In the genomic region with DNA sequence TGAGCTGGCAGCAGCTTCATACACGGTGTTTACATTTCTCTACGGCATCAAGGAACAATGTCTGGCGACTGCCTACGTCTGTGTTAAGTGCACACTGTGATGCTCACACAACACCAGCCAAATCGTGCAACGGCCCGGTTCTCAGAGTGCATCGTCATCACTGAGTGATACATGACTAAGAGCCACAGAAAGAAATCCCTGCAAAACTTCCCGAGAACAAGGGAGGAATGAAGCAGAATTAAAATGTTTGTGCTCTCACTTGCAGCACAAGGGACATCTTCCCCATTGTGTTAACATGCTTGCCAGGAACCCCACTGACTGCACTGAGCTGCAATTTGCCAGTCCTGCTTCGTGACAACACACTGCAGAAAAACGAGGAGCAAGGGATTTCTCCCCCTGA, we compare ENCODE assay signal across 12 mouse cellular contexts.
DNase-seq lines count a peak whose midpoint lies in the region; ATAC-seq lines count a peak whose summit lies in the region.
"Had no signal": no experiment of that assay in that cellular context is flagged by ENCODE, and none has a peak within 500 bp of the region (broad histone marks: within the 10 kb centered on the region; RNA-seq: fewer than 3 reads in every experiment).

No protein-coding gene starts in this region.

- peak overlapping the region; percentile 46; the same call in 1 of the 2 replicates for H3K27ac ChIP-seq in neural tube, embryonic 13.5 days (replicated peaks)
- no peak overlapping the region for H3K27ac ChIP-seq in forebrain, embryonic 12.5 days
- H3K27ac ChIP-seq: limb, embryonic 15.5 days; neural tube, embryonic 12.5 days had no signal

- peak overlapping the region; percentile 34 for H3K4me2 ChIP-seq in neural tube, embryonic 13.5 days
- peak overlapping the region; percentile 19; the same call in 1 of the 2 replicates for H3K4me2 ChIP-seq in forebrain, embryonic 12.5 days
- H3K4me2 ChIP-seq: limb, embryonic 15.5 days; neural tube, embryonic 12.5 days had no signal

- H3K27me3 ChIP-seq in neural tube, embryonic 13.5 days = no peaks in the 10 kb centered on the region
- H3K27me3 ChIP-seq in forebrain, embryonic 12.5 days = 0 out of 2 replicates have a peak, but pooled peaks cover 4% of the 10 kb centered on the region
- H3K27me3 ChIP-seq: limb, embryonic 15.5 days; neural tube, embryonic 12.5 days had no signal

- H3K36me3 ChIP-seq in neural tube, embryonic 13.5 days = no peaks in the 10 kb centered on the region
- no peaks in the 10 kb centered on the region for H3K36me3 ChIP-seq in forebrain, embryonic 12.5 days (replicated peaks)
- H3K36me3 ChIP-seq: limb, embryonic 15.5 days; neural tube, embryonic 12.5 days had no signal

- H3K9ac ChIP-seq in neural tube, embryonic 13.5 days = no peak overlapping the region
- H3K9ac ChIP-seq in forebrain, embryonic 12.5 days = no peak overlapping the region; the same call in 1 of the 2 replicates
- H3K9ac ChIP-seq: limb, embryonic 15.5 days; neural tube, embryonic 12.5 days had no signal

- ATAC-seq in neural tube, embryonic 13.5 days (ENCODE audit: low read depth) = no peak; the same call in 1 of the 2 replicates
- 0 out of 2 replicates have a peak, but pooled peaks have one; percentile 16 for ATAC-seq in forebrain, embryonic 12.5 days (ENCODE audit: low FRiP score)
- ATAC-seq in CD4-positive, CD25-positive, alpha-beta regulatory T cell, adult 4 months = no peak

- H3K4me1 ChIP-seq in neural tube, embryonic 13.5 days (replicated peaks) = peaks cover 32% of the 10 kb centered on the region
- peaks cover 17% of the 10 kb centered on the region for H3K4me1 ChIP-seq in forebrain, embryonic 12.5 days
- H3K4me1 ChIP-seq: limb, embryonic 15.5 days; neural tube, embryonic 12.5 days had no signal

- WGBS in neural tube, embryonic 13.5 days = 33% methylated on average over 11 of the region's 11 CpGs
- WGBS in forebrain, embryonic 12.5 days = 19% methylated on average over 11 of the region's 11 CpGs

- H3K9me3 ChIP-seq in neural tube, embryonic 13.5 days = no peaks in the 10 kb centered on the region
- H3K9me3 ChIP-seq in forebrain, embryonic 12.5 days = no peaks in the 10 kb centered on the region
- H3K9me3 ChIP-seq: limb, embryonic 15.5 days; neural tube, embryonic 12.5 days had no signal

- DNase-seq in neural tube, embryonic 10.5 days (ENCODE audit: extremely low spot score, low spot score) = no peak
- DNase-seq in left cerebral cortex, postnatal 36 days (ENCODE audit: low spot score in 2 of 2) = peak; percentile 16 to 25
- peak; percentile 25 for DNase-seq in right cerebral cortex, postnatal 25 days
- DNase-seq in c-Kit-positive CD71-positive TER-119-positive erythroid progenitor cells, embryonic 14.5 days (ENCODE audit: low spot score) = no peak
- DNase-seq in kidney, adult 11 months = no peak
- DNase-seq: heart, adult 11 months; kidney, postnatal 4 days had no signal

- no peak overlapping the region for H3K4me3 ChIP-seq in neural tube, embryonic 13.5 days
- H3K4me3 ChIP-seq in forebrain, embryonic 12.5 days (replicated peaks) = no peak overlapping the region
- H3K4me3 ChIP-seq: limb, embryonic 15.5 days; neural tube, embryonic 12.5 days had no signal

- intact Hi-C loops in left cerebral cortex, postnatal 36 days (cut with DNase I) = no loop called here

Comparison
In these comparisons a context has a peak if more than half of its experiments do, and no peak if none do; other contexts are left out.
1. DNase-seq: peak in left cerebral cortex, postnatal 36 days (2 of 2) and right cerebral cortex, postnatal 25 days (single experiment); none in neural tube, embryonic 10.5 days (single experiment), c-Kit-positive CD71-positive TER-119-positive erythroid progenitor cells, embryonic 14.5 days (single experiment) and kidney, adult 11 months (single experiment).